Mouse (Mus musculus): ENCODE measurements around the gene Pklr. TPM values are rescaled to one million over a fixed set of nuclear protein-coding genes. Genes with fewer than 3 reads are reported as not detected.
A peak's percentile ranks its signal among the peaks of the same experiment; 100 is the strongest.

The Pklr gene
- polyA plus RNA-seq, 1 experiment from 2014 or later = 148 TPM

DNA sequence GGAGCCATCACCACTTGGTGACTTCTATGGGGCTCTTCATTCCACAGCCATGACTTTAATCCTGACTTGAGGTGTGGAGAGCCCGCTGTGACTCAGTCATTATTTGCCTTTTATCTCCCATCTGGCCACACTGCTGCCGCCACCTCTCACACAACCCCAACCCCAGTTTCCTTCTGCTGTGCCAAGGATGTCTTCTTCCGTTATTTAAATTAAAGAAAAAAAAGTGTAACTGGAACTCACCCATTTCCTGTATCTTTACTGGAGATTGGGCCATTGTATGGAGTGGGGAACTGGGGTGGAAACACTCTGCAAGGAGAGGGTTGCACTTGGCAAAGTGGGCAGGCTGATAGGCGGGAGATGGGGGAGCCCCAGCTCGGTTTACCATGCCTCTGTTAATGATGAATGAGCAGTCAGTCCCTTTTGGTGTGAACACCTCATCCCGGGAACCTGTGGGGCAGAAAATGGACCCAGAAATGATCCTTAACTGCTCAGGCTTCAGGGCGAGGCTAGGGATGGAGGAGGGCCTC lies 46.7 kb downstream of the Pklr start:
- peak overlapping the region; percentile 94 for H3K4me2 ChIP-seq (ENCODE audit: low read depth, low read length)
- no peaks in the 10 kb centered on the region for H3K27me3 ChIP-seq (replicated peaks; ENCODE audit: control insufficient read depth, insufficient read depth, low read length)
- H3K9ac ChIP-seq (ENCODE audit: low read depth, low read length) = peak overlapping the region; percentile 85; the same call in 1 of the 2 replicates
- H3K9me3 ChIP-seq (ENCODE audit: control insufficient read depth, low read length) = no peaks in the 10 kb centered on the region
- H3K36me3 ChIP-seq (ENCODE audit: control insufficient read depth, insufficient read depth, low read length) = peaks cover 6% of the 10 kb centered on the region; the same call in 1 of the 2 replicates
- H3K27ac ChIP-seq (ENCODE audit: low read length) = peak overlapping the region; percentile 28; the same call in 1 of the 2 replicates
- ATAC-seq = no peak
- peaks cover 37% of the 10 kb centered on the region for H3K4me1 ChIP-seq (ENCODE audit: control insufficient read depth, insufficient read depth, low read length)
- 43% methylated on average over 7 of the region's 7 CpGs for WGBS
- H3K4me3 ChIP-seq (ENCODE audit: low read length) = peak overlapping the region; percentile 75

DNA sequence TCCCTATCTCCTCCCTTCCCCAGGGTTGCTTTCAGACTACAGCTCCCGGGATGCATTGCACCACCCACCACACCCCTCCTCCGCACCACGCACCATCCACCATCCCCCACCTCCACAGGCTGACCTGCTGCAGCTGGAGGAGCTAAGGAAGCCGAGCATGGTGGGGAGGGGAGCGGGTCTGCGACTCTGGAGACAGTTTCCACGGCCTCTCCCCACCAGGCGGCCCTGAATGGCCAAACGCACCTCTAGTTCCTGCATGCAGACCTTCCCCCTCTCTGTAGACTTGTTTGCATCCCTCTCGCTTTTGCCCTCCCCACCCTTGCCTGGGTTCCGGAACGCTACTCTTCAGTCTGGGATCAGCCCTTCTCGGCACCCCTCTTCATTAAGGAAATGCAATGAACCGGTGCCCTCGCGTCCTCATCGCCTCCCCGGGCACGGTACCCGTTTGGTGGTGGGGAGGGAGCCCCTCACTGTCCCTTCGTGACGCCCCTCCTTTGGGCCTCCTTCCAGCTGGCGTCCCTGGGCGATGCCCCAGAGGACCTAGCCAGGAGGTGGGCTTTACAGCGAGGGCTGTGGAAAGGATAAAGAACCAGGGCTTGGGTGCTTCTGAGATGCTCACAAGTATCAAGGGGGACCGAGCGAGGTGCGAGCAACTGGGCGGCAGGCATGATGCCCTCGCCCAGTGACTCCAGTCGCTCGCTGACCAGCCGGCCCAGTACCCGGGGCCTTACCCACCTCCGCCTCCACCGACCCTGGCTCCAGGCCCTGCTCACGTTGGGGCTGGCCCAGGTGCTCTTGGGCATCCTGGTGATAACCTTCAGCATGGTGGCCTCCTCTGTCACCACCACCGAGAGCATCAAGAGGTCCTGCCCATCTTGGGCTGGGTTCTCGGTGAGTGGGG lies 47.4 kb downstream of the Pklr start, which contains the start of gene Fam189b:
TSS of gene Fam189b (plus strand) at position 86 of the 901 bp plus-strand sequence.
- Histone ChIP-seq H3K4me3 (ENCODE audit: low read length) (peak within 1 kb of the TSS; percentile 75), H3K9ac (ENCODE audit: low read depth, low read length) (peak within 1 kb of the TSS; percentile 85), H3K27ac (ENCODE audit: low read length) (peak within 1 kb of the TSS; percentile 72), H3K36me3 (ENCODE audit: control insufficient read depth, insufficient read depth, low read length) (peaks cover 9% of the 10 kb centered on the region; the same call in 1 of the 2 replicates), H3K4me1 (ENCODE audit: control insufficient read depth, insufficient read depth, low read length) (peaks cover 36% of the 10 kb centered on the region), H3K4me2 (ENCODE audit: low read depth, low read length) (peak within 1 kb of the TSS; percentile 94), H3K27me3 (replicated peaks; ENCODE audit: control insufficient read depth, insufficient read depth, low read length) (no peaks in the 10 kb centered on the region), H3K9me3 (ENCODE audit: control insufficient read depth, low read length) (no peaks in the 10 kb centered on the region)
- peak; percentile 95 for ATAC-seq
- WGBS = 9% methylated on average over 39 of the region's 39 CpGs

DNA sequence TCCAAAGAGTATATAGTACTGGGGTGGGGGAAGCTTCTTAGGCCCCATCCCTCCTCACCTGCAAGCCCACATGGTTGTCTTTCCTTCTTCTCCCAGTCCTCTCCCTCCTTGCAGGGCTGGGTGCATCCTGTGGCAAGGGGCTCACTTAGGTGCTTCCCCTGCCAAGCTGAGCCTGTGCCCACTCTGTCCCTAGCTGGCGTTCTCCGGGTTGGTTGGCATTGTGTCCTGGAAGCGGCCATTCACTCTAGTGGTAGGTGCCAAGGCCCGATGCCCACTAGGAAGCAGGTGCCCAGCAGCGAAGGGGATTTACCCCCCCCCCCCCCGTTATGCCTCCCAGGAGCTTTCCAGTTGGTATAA lies 48.0 kb downstream of the Pklr start:
- H3K4me2 ChIP-seq (ENCODE audit: low read depth, low read length) = peak overlapping the region; percentile 94
- 81% methylated on average over 6 of the region's 6 CpGs for WGBS
- no peaks in the 10 kb centered on the region for H3K9me3 ChIP-seq (ENCODE audit: control insufficient read depth, low read length)
- H3K9ac ChIP-seq (ENCODE audit: low read depth, low read length) = peak overlapping the region; percentile 85
- peaks cover 9% of the 10 kb centered on the region; the same call in 1 of the 2 replicates for H3K36me3 ChIP-seq (ENCODE audit: control insufficient read depth, insufficient read depth, low read length)
- H3K27ac ChIP-seq (ENCODE audit: low read length) = no peak overlapping the region
- H3K4me3 ChIP-seq (ENCODE audit: low read length) = peak overlapping the region; percentile 75
- no peak for ATAC-seq
- peaks cover 29% of the 10 kb centered on the region for H3K4me1 ChIP-seq (ENCODE audit: control insufficient read depth, insufficient read depth, low read length)
- no peaks in the 10 kb centered on the region for H3K27me3 ChIP-seq (replicated peaks; ENCODE audit: control insufficient read depth, insufficient read depth, low read length)

DNA sequence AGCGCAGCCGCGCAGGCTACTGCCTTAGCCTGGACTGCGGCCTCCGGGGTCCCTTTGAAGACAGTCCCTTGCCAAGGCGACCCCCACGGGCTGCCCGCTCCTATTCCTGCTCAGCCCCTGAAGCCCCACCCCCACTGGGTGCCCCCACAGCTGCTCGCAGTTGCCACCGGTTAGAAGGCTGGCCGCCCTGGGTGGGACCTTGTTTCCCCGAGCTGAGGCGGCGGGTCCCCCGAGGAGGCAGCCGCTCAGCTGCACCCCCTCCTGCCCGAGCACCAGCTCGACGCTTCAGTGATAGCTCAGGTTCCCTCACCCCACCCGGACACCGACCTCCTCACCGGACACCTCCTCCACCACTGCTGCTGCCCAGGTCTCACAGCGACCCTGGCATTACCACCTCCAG lies 51.3 kb downstream of the Pklr start:
- Histone ChIP-seq H3K4me3 (ENCODE audit: low read length) (no peak overlapping the region), H3K27ac (ENCODE audit: low read length) (no peak overlapping the region), H3K4me2 (ENCODE audit: low read depth, low read length) (no peak overlapping the region)

DNA sequence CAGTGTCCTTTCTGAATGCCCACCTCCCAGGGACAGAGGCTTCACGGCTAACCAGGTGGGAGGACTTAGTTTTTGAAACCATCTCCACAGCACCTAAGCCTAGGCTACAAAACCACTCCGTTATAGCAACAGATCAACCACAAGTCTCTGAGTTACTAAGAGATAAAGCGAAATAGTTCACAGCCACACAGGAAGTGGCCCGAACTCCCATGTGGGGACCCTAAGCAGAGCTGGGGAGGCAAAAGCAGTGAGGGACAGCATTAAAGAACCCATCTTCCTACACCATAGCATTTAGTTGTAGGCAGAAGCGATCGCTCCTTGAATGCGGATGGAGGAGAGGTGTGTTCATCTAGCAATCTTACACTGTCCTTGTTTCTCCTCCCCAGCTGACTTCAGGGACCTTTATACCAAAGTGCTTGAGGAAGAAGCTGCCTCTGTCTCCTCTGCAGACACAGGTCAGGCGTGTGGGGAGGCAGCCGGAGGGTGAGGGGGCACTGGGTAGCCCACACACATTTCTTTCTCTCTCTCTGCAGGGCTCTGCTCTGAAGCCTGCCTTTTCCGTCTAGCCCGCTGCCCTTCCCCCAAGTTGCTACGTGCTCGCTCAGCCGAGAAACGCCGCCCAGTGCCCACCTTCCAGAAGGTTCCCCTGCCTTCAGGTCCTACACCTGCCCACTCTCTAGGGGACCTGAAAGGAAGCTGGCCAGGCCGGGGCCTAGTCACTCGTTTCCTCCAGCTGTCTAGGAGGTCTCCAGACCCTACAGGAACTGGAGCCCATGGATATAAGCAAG lies 51.9 kb downstream of the Pklr start:
- ATAC-seq = no peak
- Histone ChIP-seq H3K4me3 (ENCODE audit: low read length) (no peak overlapping the region), H3K27ac (ENCODE audit: low read length) (no peak overlapping the region), H3K9ac (ENCODE audit: low read depth, low read length) (no peak overlapping the region), H3K4me2 (ENCODE audit: low read depth, low read length) (no peak overlapping the region), H3K27me3 (replicated peaks; ENCODE audit: control insufficient read depth, insufficient read depth, low read length) (no peaks in the 10 kb centered on the region), H3K4me1 (ENCODE audit: control insufficient read depth, insufficient read depth, low read length) (peaks cover 22% of the 10 kb centered on the region), H3K9me3 (ENCODE audit: control insufficient read depth, low read length) (no peaks in the 10 kb centered on the region), H3K36me3 (ENCODE audit: control insufficient read depth, insufficient read depth, low read length) (0 out of 2 replicates have a peak, but pooled peaks cover 3% of the 10 kb centered on the region)
- 76% methylated on average over 18 of the region's 18 CpGs for WGBS

More for the DNA sequence above, 51.3 kb downstream of the Pklr start:
- no peak for ATAC-seq
- Histone ChIP-seq H3K36me3 (ENCODE audit: control insufficient read depth, insufficient read depth, low read length) (0 out of 2 replicates have a peak, but pooled peaks cover 3% of the 10 kb centered on the region), H3K9me3 (ENCODE audit: control insufficient read depth, low read length) (no peaks in the 10 kb centered on the region), H3K27me3 (replicated peaks; ENCODE audit: control insufficient read depth, insufficient read depth, low read length) (no peaks in the 10 kb centered on the region), H3K9ac (ENCODE audit: low read depth, low read length) (no peak overlapping the region), H3K4me1 (ENCODE audit: control insufficient read depth, insufficient read depth, low read length) (peaks cover 28% of the 10 kb centered on the region)
- 64% methylated on average over 23 of the region's 23 CpGs for WGBS

- H3K4me3 ChIP-seq (ENCODE audit: low read length) = no peak overlapping the region
- H3K9ac ChIP-seq (ENCODE audit: low read depth, low read length) = no peak overlapping the region
Measured at GRCm38 (mm10) chr3:89188478-89188875, 52.5 kb downstream of the Pklr start.

GRCm38 (mm10) chr3:89190436-89190835 lies 54.5 kb downstream of the Pklr start:
- H3K27ac ChIP-seq (ENCODE audit: low read length) = no peak overlapping the region

More at GRCm38 (mm10) chr3:89188478-89188875, 52.5 kb downstream of the Pklr start:
- Histone ChIP-seq H3K36me3 (ENCODE audit: control insufficient read depth, insufficient read depth, low read length) (0 out of 2 replicates have a peak, but pooled peaks cover 3% of the 10 kb centered on the region), H3K27me3 (replicated peaks; ENCODE audit: control insufficient read depth, insufficient read depth, low read length) (no peaks in the 10 kb centered on the region), H3K9me3 (ENCODE audit: control insufficient read depth, low read length) (no peaks in the 10 kb centered on the region), H3K4me2 (ENCODE audit: low read depth, low read length) (no peak overlapping the region), H3K4me1 (ENCODE audit: control insufficient read depth, insufficient read depth, low read length) (peaks cover 19% of the 10 kb centered on the region), H3K27ac (ENCODE audit: low read length) (no peak overlapping the region)
- no peak for ATAC-seq
- 69% methylated on average over 12 of the region's 12 CpGs for WGBS

DNA sequence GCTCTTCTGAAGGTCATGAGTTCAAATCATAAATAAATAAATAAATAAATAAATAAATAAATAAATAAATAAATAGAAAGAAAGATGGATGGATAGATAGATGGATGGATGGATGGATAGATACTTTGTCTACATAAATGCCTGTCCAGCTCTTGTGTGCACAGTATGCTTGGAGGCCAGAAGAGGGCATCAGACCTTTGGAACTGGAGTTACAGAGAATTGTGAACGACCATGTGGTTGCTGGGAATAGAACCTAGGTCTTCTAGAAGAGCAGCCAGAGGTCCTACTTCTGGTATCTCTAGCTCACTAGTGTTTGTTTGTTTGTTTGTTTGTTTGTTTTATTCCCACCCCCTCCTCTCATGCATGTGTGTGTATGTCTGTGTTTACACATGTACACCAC lies 57.4 kb downstream of the Pklr start:
- Histone ChIP-seq H3K4me3 (ENCODE audit: low read length) (no peak overlapping the region), H3K27ac (ENCODE audit: low read length) (no peak overlapping the region), H3K9ac (ENCODE audit: low read depth, low read length) (no peak overlapping the region), H3K27me3 (replicated peaks; ENCODE audit: control insufficient read depth, insufficient read depth, low read length) (no peaks in the 10 kb centered on the region), H3K9me3 (ENCODE audit: control insufficient read depth, low read length) (no peaks in the 10 kb centered on the region), H3K4me2 (ENCODE audit: low read depth, low read length) (no peak overlapping the region), H3K36me3 (ENCODE audit: control insufficient read depth, insufficient read depth, low read length) (no peaks in the 10 kb centered on the region), H3K4me1 (ENCODE audit: control insufficient read depth, insufficient read depth, low read length) (peaks cover 7% of the 10 kb centered on the region; the same call in 1 of the 2 replicates)
- 86% methylated on average over 1 of the region's 1 CpGs for WGBS
- no peak for ATAC-seq

More at GRCm38 (mm10) chr3:89190436-89190835, 54.5 kb downstream of the Pklr start:
- Histone ChIP-seq H3K36me3 (ENCODE audit: control insufficient read depth, insufficient read depth, low read length) (0 out of 2 replicates have a peak, but pooled peaks cover 3% of the 10 kb centered on the region), H3K9ac (ENCODE audit: low read depth, low read length) (no peak overlapping the region), H3K4me2 (ENCODE audit: low read depth, low read length) (no peak overlapping the region), H3K4me3 (ENCODE audit: low read length) (no peak overlapping the region), H3K9me3 (ENCODE audit: control insufficient read depth, low read length) (no peaks in the 10 kb centered on the region), H3K4me1 (ENCODE audit: control insufficient read depth, insufficient read depth, low read length) (no peaks in the 10 kb centered on the region), H3K27me3 (replicated peaks; ENCODE audit: control insufficient read depth, insufficient read depth, low read length) (no peaks in the 10 kb centered on the region)
- no peak for ATAC-seq
- 79% methylated on average over 8 of the region's 8 CpGs for WGBS

DNA sequence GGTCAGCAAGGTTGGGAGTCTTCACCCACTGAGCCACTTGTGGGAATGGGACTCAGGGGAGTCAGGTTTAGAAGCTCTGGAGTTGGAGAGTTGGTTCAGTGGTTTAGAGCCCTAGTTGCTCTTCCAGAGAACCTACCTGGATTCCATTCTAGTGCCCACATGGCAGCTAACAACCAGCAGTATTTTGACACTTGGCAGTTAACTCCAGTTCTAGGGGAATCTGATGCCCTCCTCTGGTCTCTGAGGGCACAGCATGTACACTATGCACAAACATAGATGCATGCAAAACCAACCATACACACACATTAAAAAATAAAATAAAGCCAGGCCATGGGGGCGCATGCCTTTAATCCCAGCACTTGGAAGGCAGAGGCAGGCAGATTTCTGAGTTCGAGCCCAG lies 57.9 kb downstream of the Pklr start:
- Histone ChIP-seq H3K4me2 (ENCODE audit: low read depth, low read length) (no peak overlapping the region), H3K9me3 (ENCODE audit: control insufficient read depth, low read length) (no peaks in the 10 kb centered on the region), H3K36me3 (ENCODE audit: control insufficient read depth, insufficient read depth, low read length) (no peaks in the 10 kb centered on the region), H3K27ac (ENCODE audit: low read length) (no peak overlapping the region), H3K9ac (ENCODE audit: low read depth, low read length) (no peak overlapping the region), H3K27me3 (replicated peaks; ENCODE audit: control insufficient read depth, insufficient read depth, low read length) (no peaks in the 10 kb centered on the region), H3K4me3 (ENCODE audit: low read length) (no peak overlapping the region), H3K4me1 (ENCODE audit: control insufficient read depth, insufficient read depth, low read length) (peaks cover 7% of the 10 kb centered on the region; the same call in 1 of the 2 replicates)
- no peak for ATAC-seq
- 89% methylated on average over 2 of the region's 2 CpGs for WGBS

Data from intestine, embryonic 16.5 days (tissue).